Mouse (Mus musculus) adrenal gland, postnatal 14 days (tissue): ENCODE data around the gene 4933415A04Rik. TPM values are rescaled to one million over a fixed set of nuclear protein-coding genes. Genes with fewer than 3 reads are reported as not detected.
A peak's percentile ranks its signal among the peaks of the same experiment; 100 is the strongest.

Experiments
- DNase-seq: peaks from one replicate; pipeline ENCODE4 v3.0.0; 2021; ENCODE audit warnings: mixed read lengths
- long read RNA-seq, 2 experiments: library from polyadenylated mRNA; stranded (forward); transcript quantifications; one replicate each; pipeline ENCODE4 v2.0.0; 2021
- total RNA-seq: library from RNA; stranded (reverse); gene quantifications from 2 replicates; pipeline ENCODE4 v1.2.3, GENCODE M21; 2021

4933415A04Rik gene
- total RNA-seq = 1.6 and 1.7 TPM in 2 replicates
- long read RNA-seq, experiment 1 = 0 reads
- long read RNA-seq, experiment 2 = 0 reads

GRCm38 (mm10) chr11:43586324-43587090, at the start of gene 4933415A04Rik:
Gene 4933415A04Rik (plus strand): TSS chr11:43587040.
- peak; percentile 88 for DNase-seq

GRCm38 (mm10) chr11:43537074-43537473, 49.8 kb upstream of the 4933415A04Rik start:
- no peak for DNase-seq

DNA sequence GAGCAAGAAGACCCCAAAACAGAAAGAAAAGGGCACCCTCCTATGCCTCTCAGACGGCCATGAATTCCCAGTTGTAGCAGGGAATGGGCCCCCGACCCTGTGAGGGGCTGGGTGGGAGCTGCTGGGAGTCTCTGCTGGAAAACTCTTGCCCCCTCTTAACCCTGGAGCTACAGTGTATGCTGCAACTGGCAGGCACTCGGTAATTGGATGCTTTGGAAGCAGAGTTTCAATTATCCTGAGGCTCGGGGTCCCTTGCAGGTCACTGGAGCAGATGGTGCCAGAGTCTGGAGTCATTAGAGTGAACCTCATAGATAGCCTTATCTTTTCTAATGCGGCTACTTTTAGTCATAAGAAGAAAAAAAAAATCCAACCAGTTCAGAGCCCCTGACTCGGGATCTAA, 47.0 kb upstream of the 4933415A04Rik start:
- no peak for DNase-seq

GRCm38 (mm10) chr11:43543711-43544466, 43.0 kb upstream of the 4933415A04Rik start:
- no peak for DNase-seq

DNA sequence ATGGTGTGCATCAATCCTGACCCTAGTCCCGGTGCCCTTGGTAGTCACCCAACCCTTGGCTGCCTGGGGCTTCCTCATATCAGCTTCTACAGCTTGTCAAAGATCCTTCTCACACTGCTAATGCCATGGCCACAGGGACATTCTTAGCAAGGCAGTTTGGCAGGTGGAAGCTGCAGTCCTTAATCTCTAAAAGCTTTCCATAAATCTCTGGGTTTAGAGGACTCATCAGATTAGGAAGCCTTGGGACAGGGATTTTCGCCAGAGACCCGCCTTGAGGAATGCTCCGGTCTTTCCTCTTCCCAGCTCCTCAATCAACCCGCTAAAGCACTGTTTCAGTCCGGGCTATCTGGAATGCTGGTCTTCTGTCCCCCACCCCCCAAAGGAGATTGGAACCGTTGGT, 42.0 kb upstream of the 4933415A04Rik start:
- peak; percentile 63 for DNase-seq

DNA sequence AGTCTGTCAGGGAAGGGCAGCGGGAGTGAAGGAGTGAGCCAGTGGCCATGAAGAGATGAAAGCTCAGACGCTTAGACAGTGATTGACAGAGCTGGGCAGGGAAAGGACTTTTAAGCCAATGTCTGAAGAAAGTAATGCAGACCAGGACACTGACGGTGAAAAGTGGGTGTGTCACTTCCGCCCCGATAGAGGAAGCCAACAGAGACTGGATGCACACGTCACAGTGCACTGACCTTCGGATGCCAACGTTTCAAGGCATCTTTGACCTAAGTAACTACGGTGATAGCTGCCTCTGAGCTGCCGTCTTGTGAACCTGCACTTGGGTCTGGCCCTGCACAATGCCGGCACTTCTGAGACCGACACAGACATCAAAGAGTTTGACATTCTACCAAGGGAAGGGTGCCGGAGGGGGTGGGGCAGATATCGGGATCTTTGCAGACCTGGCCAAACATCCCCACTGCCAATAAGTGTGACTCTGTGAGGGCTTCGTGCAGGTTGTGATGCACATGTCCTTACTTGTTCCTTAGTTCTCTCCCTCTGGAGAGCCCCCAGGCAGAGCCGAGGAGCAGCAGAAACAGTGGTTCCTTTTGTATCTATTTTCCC, 40.9 kb upstream of the 4933415A04Rik start:
- DNase-seq = peak; percentile 74

GRCm38 (mm10) chr11:43546678-43547077, 40.2 kb upstream of the 4933415A04Rik start:
- no peak for DNase-seq

DNA sequence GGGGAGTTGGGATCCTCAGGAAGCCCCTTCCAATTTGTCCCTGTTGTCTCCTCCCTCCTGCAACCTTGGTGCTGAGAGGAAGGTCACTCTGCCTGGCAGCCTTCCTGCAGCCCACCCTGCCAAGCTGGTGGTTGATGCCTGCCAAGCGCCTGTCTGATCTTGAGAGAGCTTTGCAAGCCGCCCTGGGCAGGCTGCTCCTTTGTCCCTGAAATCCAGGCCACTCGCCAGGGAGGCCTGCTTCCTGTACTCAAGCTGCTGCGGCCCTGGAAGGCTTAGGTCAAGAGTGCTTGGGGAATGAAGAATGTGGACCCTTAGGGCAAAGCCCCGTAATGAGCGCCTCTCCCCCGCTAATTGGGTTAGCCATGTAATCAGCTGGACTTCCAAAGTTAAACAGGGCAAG, 38.7 kb upstream of the 4933415A04Rik start:
- peak; percentile 88 for DNase-seq

- DNase-seq = peak; percentile 51
Measured at GRCm38 (mm10) chr11:43548657-43549435, 38.0 kb upstream of the 4933415A04Rik start.

- DNase-seq = peak; percentile 65
Measured at GRCm38 (mm10) chr11:43549701-43550100, 37.1 kb upstream of the 4933415A04Rik start.

DNA sequence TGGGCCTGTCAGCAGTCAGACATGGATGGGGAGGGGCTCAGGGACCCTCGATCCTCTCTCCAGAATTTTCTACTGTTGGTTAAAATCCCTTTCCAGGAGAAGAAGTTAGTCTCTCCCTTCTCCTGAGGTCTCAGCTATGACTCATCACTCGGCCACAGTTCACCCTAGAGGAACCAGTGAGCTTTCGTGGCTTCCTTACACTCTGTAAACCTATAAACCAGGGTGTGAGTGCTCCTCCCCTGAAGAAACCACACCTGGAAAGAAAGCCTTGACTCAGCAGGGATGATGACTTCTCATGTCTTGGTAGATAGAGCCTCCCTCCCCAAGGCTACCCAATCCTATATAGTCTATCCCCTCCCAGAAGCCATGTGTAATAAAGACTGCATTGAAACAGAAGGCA, 35.1 kb upstream of the 4933415A04Rik start:
- no peak for DNase-seq

DNA sequence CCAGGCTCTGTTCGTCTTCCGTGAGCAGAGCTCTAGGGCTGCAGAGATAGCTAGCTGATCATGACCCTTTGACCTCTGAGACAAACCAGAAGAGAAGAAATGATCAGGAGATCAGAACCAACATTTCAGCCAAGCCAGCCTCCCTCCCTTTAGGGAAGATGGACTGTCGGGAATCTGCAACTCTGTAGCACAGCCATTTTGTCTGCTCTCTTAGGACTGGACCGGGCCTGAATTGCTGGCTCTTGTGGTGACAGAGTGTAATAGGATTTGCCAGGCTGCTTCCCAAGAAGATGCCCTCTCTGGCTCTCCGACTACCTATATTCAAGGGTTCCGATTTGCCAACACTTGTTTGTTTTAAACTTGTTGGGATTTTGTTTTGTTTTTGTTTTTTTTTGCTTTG, 34.2 kb upstream of the 4933415A04Rik start:
- DNase-seq = no peak

DNA sequence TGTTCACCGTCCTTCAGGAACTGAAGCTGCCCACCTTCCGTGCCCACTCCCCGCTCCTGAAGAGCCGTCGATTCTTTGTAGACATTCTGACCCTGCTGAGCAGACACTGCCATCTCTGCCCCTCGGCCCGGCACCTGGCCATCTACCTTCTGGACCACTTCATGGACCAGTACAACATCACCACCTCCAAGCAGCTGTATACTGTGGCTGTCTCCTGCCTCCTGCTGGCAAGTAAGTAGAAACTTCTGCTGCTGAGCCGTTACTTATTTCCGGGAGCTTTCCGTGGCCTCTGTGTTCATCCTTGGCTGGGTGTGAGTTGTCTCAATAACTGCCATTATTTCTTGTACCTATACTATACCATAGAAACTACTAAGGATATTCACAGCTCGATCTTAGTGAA, 30.3 kb upstream of the 4933415A04Rik start:
- DNase-seq = peak; percentile 39

DNA sequence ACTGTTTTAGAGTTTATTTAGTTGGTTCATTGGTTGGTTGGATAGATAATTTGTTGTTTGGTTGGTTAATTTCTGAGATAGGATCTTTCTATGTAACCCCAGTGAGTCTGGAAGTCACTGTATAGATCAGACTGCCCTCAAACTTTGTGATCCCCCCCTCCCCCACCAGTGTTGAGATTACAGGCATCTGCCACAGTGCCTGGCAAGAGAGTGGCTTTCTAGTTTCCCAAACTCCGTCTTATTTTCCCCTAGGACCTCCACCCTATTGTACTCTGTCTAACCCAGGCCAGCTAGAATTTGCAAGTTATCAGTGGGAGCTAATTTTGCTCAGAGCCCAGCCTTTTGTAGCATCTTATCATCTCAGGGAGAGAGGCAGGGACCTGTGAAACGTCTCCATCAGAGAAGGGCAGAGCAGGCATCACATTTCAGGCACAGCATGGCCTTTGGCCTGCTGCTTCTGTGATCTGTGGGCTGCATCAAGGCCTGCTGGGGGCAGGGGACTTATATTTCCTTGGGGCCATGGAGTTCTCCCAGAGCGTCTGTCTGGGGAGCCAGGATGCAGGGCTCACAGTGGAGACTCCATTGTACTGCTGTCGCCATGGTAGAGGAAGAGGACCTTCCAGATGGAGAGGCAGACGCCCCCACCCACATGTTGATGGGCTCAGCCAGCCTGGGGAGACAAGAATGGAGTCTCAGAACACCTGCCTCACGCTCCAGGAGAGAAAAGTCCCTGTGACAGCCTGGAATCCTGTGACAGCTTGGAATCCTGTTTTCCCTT, 27.1 kb upstream of the 4933415A04Rik start:
- no peak for DNase-seq

DNA sequence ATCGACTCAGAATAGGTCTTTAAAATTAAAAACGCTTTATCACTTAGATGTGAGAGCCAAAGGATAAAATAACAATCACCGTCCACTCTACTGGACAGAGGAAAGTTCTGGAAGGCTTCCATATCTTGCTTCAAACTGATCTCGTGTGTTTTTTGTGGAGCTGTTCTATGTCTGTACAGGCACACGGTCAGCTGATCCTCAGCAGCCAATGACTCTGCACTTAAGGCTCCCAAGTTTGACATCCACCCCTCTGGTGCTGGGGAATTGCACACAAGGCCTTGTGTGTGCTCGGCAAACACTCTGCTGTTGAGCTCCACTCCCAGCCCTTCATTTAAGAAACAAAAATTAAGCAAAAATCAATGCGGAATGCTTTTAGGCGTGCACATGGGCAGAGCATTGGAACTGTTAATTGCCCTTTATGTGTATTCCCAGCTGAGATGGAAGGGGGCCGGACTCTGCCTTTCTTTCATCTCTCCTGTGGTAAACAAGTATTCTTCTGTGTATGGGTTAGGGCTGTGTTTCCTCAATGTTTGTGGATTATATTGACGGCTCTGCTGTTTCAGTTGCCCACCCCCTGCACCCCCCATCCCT, 23.1 kb upstream of the 4933415A04Rik start:
- no peak for DNase-seq

DNA sequence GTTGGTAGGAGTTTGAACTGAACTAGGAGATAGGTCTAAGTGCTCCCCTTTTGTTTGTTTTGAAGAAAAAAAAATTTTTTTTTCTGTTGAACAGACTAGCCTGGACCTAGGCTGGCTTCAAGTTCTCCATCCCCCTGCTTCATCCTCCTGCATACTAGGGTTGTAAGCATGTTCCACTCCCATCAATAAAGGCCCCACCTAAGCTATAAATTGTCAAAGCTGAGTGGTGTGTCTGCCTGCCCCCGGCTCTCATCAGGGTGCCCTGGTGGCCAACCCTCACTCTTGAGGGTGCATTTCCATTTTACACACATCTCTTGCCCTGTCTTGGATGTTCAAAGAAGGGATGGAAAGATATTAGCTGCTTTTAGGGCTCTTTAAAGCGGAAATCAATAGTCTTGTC, 21.4 kb upstream of the 4933415A04Rik start:
- DNase-seq = no peak

GRCm38 (mm10) chr11:43565852-43566251, 21.0 kb upstream of the 4933415A04Rik start:
- DNase-seq = no peak

DNA sequence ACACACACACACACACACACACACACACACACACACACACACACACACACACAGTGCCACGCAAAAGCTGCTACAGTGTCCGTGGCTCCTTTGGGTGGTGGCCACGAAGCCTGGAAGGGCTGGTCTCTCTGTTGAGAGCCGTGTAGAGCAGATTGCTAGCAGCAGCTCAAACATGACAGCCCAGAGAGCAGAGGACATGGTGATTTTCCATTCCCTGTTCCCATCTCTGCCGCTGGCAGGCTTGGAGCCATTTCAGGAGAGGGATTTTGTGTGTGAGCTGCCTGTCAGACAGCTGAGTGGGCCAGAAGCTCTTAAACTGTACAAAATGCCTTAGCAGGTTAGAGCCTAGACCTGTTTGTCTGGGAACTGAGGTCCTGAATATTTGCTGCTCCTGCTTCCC, 20.1 kb upstream of the 4933415A04Rik start:
- no peak for DNase-seq

DNA sequence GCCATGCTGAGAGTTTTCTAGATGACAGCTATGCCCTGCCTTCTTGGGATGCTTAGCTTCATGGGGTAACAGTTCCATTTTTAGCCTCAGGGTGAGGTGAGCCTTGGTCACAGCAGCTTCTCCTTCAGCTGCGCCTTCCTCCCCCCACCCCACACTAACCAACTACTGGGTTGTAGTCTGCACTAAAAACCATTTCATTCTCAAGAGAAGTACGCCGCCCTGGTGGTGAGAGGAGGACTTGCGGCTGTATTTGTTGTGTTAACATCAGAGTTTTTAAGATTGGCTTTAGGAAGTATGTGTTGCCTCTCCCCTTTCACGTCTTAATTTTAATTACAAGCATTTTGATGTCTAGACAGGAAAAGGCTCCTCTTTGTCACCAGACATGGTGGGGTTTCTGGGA, 18.6 kb upstream of the 4933415A04Rik start:
- peak; percentile 64 for DNase-seq

DNA sequence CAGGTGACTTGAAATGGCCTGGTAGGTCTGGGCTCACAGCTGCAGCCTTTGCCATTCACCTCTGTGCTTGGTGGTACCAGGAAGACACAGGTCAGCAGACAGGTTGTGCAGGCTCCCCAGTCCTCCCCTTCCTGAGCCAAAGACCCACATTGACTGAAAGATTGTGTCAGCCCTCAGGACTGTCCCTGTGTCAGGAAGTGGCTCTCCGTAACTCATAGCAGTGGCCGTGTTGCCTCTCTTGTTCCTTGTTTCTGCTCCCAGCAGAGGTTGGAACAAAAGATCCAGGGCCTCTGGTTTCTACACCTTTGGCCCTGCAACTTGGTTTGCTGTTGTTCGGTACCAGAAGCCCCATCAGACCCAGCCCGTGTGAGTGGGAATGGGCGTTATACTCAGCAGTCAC, 17.7 kb upstream of the 4933415A04Rik start:
- DNase-seq = no peak

DNA sequence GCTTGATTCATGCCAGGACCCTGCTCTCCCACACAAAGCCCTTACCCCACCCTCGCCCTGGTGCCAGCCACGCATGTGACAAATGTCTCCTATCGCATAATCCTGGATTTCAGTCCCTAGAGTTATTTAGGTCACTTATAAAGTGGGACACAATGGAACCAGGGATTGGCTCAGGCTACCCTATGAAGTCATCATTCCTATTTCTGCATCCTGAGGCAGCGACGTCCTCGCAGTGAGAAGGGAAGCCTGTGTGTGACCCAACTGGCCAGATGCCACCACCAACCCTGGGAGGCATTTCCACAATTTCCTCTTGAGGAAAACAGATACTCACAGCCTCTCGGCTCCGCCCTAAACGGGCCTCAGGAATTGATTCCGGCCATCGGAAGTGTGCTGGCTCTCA, 17.2 kb upstream of the 4933415A04Rik start:
- DNase-seq = peak; percentile 84
